Mouse (Mus musculus) embryonic facial prominence, embryonic 14.5 days (tissue): ENCODE results near the gene Pde7b. TPM values are rescaled to one million over a fixed set of nuclear protein-coding genes. Genes with fewer than 3 reads are reported as not detected.

Experiments used
- ATAC-seq: fragments of 200-750 bp; cut with Nextera tagmentation; 2 replicates; pipeline ENCODE4 v1.8.0; 2017; ENCODE audit warnings: low read depth, moderate number of reproducible peaks, moderate TSS enrichment
- DNase-seq: peaks from one replicate; pipeline ENCODE4 v3.0.0-alpha.2; 2015; ENCODE audit warnings: low spot score
- H3K27ac ChIP-seq: fragments of 300-500 bp; sonication (generic); replicated peaks from 2 replicates; pipeline ENCODE4 v1.5.1; 2014; ENCODE audit warnings: low read depth, mild to moderate bottlenecking, low read length, moderate library complexity
- H3K27me3 ChIP-seq: fragments of 300-500 bp; sonication (generic); replicated peaks from 2 replicates; pipeline ENCODE4 v1.6.1; 2014; ENCODE audit warnings: low read length; ENCODE audit not compliant: control insufficient read depth, insufficient read depth
- H3K36me3 ChIP-seq: fragments of 300-500 bp; sonication (generic); 2 replicates; pipeline ENCODE4 v1.6.1; 2014; ENCODE audit warnings: low read length, mixed read lengths; ENCODE audit not compliant: control insufficient read depth, insufficient read depth
- H3K4me1 ChIP-seq: fragments of 300-500 bp; sonication (generic); 2 replicates; pipeline ENCODE4 v1.6.1; 2014; ENCODE audit warnings: antibody characterized with exemption, low read length; ENCODE audit not compliant: control insufficient read depth, insufficient read depth
- H3K4me2 ChIP-seq: fragments of 300-500 bp; sonication (generic); 2 replicates; pipeline ENCODE4 v1.6.1; 2014; ENCODE audit warnings: low read depth, mild to moderate bottlenecking, low read length, moderate library complexity, mixed read lengths
- H3K4me3 ChIP-seq: fragments of 300-500 bp; sonication (generic); 2 replicates; pipeline ENCODE4 v1.5.1; 2014; ENCODE audit warnings: low read depth, mild to moderate bottlenecking, low read length
- H3K9ac ChIP-seq: fragments of 300-500 bp; sonication (generic); 2 replicates; pipeline ENCODE4 v1.6.1; 2014; ENCODE audit warnings: low read depth, mild to moderate bottlenecking, low read length, moderate library complexity, mixed read lengths
- H3K9me3 ChIP-seq: fragments of 300-500 bp; sonication (generic); 2 replicates; pipeline ENCODE4 v1.6.1; 2016; ENCODE audit warnings: low read length; ENCODE audit not compliant: control insufficient read depth
- WGBS: fragments of 180-500 bp; shearing (Covaris S2); extraction: QIAGEN DNeasy Blood & Tissue Kit; methylation state at CpG from one replicate; pipeline ENCODE4 v1.1.7; 2014; 5-methylcytosine and 5-hydroxymethylcytosine counted together
- polyA plus RNA-seq: library from polyadenylated mRNA; unstranded; fragments of >200 nt; fragmentation: Nextera tagmentation; extraction: Ambion mirVana; gene quantifications from 2 replicates; pipeline ENCODE4 v1.2.1, GENCODE M21; 2014

Pde7b gene
- polyA plus RNA-seq, 1 experiment from 2014 or later, result 8.8 TPM

GRCm38 (mm10) chr10:20730034-20730433, 5.2 kb upstream of the Pde7b start:
- Histone ChIP-seq H3K9me3 (no peaks in the 10 kb centered on the region), H3K27me3 (no peaks in the 10 kb centered on the region), H3K4me3 (no peak overlapping the region), H3K9ac (no peak overlapping the region), H3K4me2 (no peak overlapping the region), H3K4me1 (no peaks in the 10 kb centered on the region), H3K27ac (no peak overlapping the region), H3K36me3 (no peaks in the 10 kb centered on the region)
- DNase-seq (no peak), ATAC-seq (no peak)
- WGBS, result 69% methylated on average over 1 of the region's 1 CpGs

- no peaks in the 10 kb centered on the region for H3K36me3 ChIP-seq
- H3K4me3 ChIP-seq, result peak overlapping the region; percentile 43
- peak; percentile 23; the same call in 1 of the 2 replicates for ATAC-seq
- H3K9ac ChIP-seq, result peak overlapping the region; percentile 62; the same call in 1 of the 2 replicates
- H3K9me3 ChIP-seq, result no peaks in the 10 kb centered on the region
- peak overlapping the region; percentile 76 for H3K27ac ChIP-seq
- 18% methylated on average over 8 of the region's 8 CpGs for WGBS
- H3K4me2 ChIP-seq, result peak overlapping the region; percentile 56
- peak; percentile 19 for DNase-seq
- H3K4me1 ChIP-seq, result peaks cover 12% of the 10 kb centered on the region
- H3K27me3 ChIP-seq, result no peaks in the 10 kb centered on the region
Measured at GRCm38 (mm10) chr10:20725384-20725983, 606 bp upstream of the Pde7b start.

DNA sequence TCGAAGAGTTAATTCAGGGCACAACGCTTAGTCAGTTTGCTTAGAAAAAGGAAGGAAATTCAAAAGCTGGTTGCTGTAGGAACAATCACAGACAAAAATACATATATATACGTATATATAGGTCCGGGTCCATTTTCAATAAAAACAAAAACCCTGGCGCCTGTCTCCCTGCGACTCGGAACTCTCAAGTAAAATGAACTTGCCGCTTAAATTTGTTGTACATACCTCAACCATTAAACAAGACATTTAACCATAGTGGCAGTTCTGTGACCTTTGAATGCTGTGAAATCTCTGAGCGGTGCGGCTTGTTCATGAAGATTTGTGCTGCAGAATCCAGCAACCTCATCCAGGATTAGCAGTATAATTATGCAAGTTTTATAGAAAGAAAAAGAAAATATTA, 427 bp downstream of the Pde7b start:
- H3K27ac ChIP-seq, result peak overlapping the region; percentile 76

GRCm38 (mm10) chr10:20723962-20724361, 916 bp downstream of the Pde7b start:
- no peak for DNase-seq
- H3K36me3 ChIP-seq, result no peaks in the 10 kb centered on the region
- peak overlapping the region; percentile 62 for H3K9ac ChIP-seq
- peaks cover 12% of the 10 kb centered on the region for H3K4me1 ChIP-seq
- H3K27me3 ChIP-seq, result no peaks in the 10 kb centered on the region
- H3K4me2 ChIP-seq, result peak overlapping the region; percentile 56
- peak overlapping the region; percentile 43 for H3K4me3 ChIP-seq
- no peak for ATAC-seq
- 7% methylated on average over 3 of the region's 3 CpGs for WGBS
- H3K9me3 ChIP-seq, result no peaks in the 10 kb centered on the region
- peak overlapping the region; percentile 76 for H3K27ac ChIP-seq

More for the DNA sequence above, 427 bp downstream of the Pde7b start:
- Histone ChIP-seq H3K4me2 (peak overlapping the region; percentile 56), H3K9me3 (no peaks in the 10 kb centered on the region), H3K9ac (peak overlapping the region; percentile 62), H3K36me3 (no peaks in the 10 kb centered on the region), H3K4me3 (peak overlapping the region; percentile 43), H3K4me1 (peaks cover 12% of the 10 kb centered on the region), H3K27me3 (no peaks in the 10 kb centered on the region)
- 8% methylated on average over 10 of the region's 10 CpGs for WGBS
- ATAC-seq (no peak), DNase-seq (peak; percentile 31)

DNA sequence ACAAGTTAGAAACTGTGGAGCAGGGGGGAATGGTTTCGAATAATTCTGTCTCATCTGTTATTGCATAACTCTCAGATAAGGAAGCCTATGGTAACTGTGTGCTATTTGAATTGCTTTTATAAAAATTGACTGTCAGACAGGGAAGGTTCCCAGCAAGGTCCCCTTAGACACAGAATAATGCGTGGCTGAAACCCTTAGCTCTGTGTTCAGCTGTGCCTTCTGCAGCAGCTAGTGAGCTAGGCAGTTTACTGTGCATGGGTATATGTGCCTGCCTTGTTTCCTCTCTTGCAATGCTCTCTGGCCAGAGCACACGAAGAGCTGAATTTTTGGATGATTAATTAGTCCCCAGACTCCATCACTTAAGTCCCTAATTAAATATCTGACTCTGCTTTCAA, 1.4 kb downstream of the Pde7b start:
- Histone ChIP-seq H3K27me3 (no peaks in the 10 kb centered on the region), H3K27ac (peak overlapping the region; percentile 76), H3K9ac (peak overlapping the region; percentile 62), H3K4me2 (peak overlapping the region; percentile 56), H3K9me3 (no peaks in the 10 kb centered on the region), H3K4me3 (peak overlapping the region; percentile 43), H3K4me1 (peaks cover 12% of the 10 kb centered on the region), H3K36me3 (no peaks in the 10 kb centered on the region)
- ATAC-seq, result peak; percentile 53; the same call in 1 of the 2 replicates
- DNase-seq, result peak; percentile 43
- WGBS, result 22% methylated on average over 3 of the region's 3 CpGs

DNA sequence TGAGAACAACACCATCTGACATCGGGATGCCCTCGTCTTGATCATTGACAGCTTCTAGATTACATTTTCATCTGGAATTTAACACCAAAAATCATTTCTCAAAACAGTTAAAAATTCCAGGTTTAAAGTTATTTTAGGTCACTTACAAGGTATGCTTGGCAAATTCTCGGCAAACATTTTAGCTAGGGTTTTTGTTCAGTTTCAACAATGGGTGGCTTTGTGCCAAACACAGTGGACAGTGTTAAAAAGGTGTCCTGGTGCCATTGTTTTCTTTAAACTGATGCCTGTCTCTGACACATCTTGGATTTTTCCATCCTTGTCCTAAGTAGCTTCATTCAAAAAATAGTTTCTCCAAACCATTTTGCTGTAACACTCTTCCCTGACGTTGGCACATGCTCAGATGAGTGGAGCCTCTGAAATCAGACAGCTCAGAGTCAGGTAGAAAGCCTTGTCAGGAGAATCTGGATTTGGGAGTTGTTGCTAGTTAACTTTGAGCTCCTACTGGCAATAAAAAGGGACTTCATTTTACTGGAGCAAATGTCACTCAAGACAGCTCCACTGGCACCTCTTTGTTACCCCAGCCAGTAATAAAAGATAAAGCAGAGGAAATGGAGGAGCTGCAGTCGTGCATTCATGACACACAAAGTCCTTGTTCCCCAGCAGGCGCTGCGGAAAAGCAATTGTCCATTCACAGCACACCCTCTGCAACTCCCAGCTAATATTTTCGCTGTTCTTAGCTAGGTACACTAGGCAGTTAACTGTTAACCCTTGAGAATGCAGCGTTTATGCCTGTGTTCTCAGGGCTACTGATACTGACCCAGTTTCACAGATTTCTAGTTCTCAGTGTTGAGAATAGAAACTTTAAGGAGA, 2.0 kb downstream of the Pde7b start:
- no peaks in the 10 kb centered on the region for H3K9me3 ChIP-seq
- H3K27me3 ChIP-seq, result no peaks in the 10 kb centered on the region
- peak overlapping the region; percentile 56 for H3K4me2 ChIP-seq
- peaks cover 12% of the 10 kb centered on the region for H3K4me1 ChIP-seq
- ATAC-seq (no peak), DNase-seq (peak; percentile 35)
- peak overlapping the region; percentile 43 for H3K4me3 ChIP-seq
- H3K9ac ChIP-seq, result peak overlapping the region; percentile 62
- peak overlapping the region; percentile 76 for H3K27ac ChIP-seq
- H3K36me3 ChIP-seq, result no peaks in the 10 kb centered on the region
- 35% methylated on average over 9 of the region's 9 CpGs for WGBS

GRCm38 (mm10) chr10:20719201-20719600, 5.7 kb downstream of the Pde7b start:
- DNase-seq, result no peak
- Histone ChIP-seq H3K9me3 (no peaks in the 10 kb centered on the region), H3K4me1 (peaks cover 15% of the 10 kb centered on the region), H3K4me2 (no peak overlapping the region), H3K4me3 (no peak overlapping the region), H3K9ac (no peak overlapping the region), H3K27me3 (no peaks in the 10 kb centered on the region), H3K27ac (no peak overlapping the region), H3K36me3 (no peaks in the 10 kb centered on the region)
- ATAC-seq, result no peak
- WGBS, result 76% methylated on average over 2 of the region's 2 CpGs

GRCm38 (mm10) chr10:20700633-20701032, 24.2 kb downstream of the Pde7b start:
- H3K27ac ChIP-seq, result no peak overlapping the region; the same call in 1 of the 2 replicates
- no peaks in the 10 kb centered on the region for H3K27me3 ChIP-seq
- WGBS, result 18% methylated on average over 7 of the region's 7 CpGs
- H3K4me2 ChIP-seq, result no peak overlapping the region
- H3K4me3 ChIP-seq, result no peak overlapping the region
- H3K9me3 ChIP-seq, result no peaks in the 10 kb centered on the region
- ATAC-seq (peak; percentile 71), DNase-seq (peak; percentile 76)
- no peaks in the 10 kb centered on the region for H3K36me3 ChIP-seq
- H3K9ac ChIP-seq, result no peak overlapping the region
- peaks cover 8% of the 10 kb centered on the region for H3K4me1 ChIP-seq
